Mouse (Mus musculus): ENCODE data around the gene Dlg4.

DNA sequence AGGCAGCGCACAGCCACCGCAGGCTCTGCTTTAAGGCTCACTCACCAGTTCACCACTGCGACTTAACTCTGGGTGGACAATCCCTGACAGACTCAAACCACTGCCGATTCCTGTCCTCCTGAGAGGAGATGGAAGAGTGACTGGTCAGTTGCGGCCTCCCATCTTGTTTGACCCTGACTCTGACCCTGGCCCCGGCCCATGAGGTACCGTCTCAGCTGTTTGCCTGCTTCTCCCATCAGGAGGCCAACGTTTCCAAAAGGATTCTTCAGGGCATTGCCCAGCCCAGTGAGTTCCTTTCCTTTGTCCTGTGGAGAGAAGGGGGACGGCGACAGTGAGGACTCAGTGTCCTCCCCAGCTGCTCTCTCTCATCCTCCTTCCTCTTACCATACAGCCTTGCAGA lies 5.8 kb upstream of the Dlg4 start:
- no peak for TF ChIP-seq CTCF (IDR thresholded peaks at IDR 0.05; ENCODE audit: insufficient read depth, low read depth, low read length)
- TF ChIP-seq POLR2A (IDR thresholded peaks at IDR 0.05; ENCODE audit: insufficient read depth, low read depth, low read length), result no peak
